Mouse (Mus musculus) liver, embryonic 15.5 days (tissue): ENCODE measurements at regions not wholly inside any gene's neighbourhood (a gene's known extent, or its start where the extent isn't known, plus 50 kb on each side); places are given as distances from the start of the nearest gene placed in this dataset.

Experiments used
- ATAC-seq: fragments of 200-750 bp; cut with Nextera tagmentation; 2 replicates; pipeline ENCODE4 v1.8.0; 2017; ENCODE audit warnings: moderate number of reproducible peaks, mild to moderate bottlenecking, moderate library complexity; ENCODE audit not compliant: insufficient read depth
- H3K27ac ChIP-seq: fragments of 300-500 bp; sonication (generic); replicated peaks from 2 replicates; pipeline ENCODE4 v1.5.1; 2015; ENCODE audit warnings: mild to moderate bottlenecking, inconsistent platforms
- H3K27me3 ChIP-seq: fragments of 300-500 bp; sonication (generic); 2 replicates; pipeline ENCODE4 v1.6.1; 2015; ENCODE audit warnings: mild to moderate bottlenecking, inconsistent platforms
- H3K36me3 ChIP-seq: fragments of 300-500 bp; sonication (generic); replicated peaks from 2 replicates; pipeline ENCODE4 v1.6.1; 2015; ENCODE audit warnings: moderate library complexity, mild to moderate bottlenecking, inconsistent platforms
- H3K4me1 ChIP-seq: fragments of 300-500 bp; sonication (generic); replicated peaks from 2 replicates; pipeline ENCODE4 v1.6.1; 2015; ENCODE audit warnings: inconsistent platforms
- H3K4me2 ChIP-seq: fragments of 300-500 bp; sonication (generic); 2 replicates; pipeline ENCODE4 v1.6.1; 2015; ENCODE audit warnings: moderate library complexity, mild to moderate bottlenecking, inconsistent platforms
- H3K4me3 ChIP-seq: fragments of 300-500 bp; sonication (generic); replicated peaks from 2 replicates; pipeline ENCODE4 v1.5.1; 2015; ENCODE audit warnings: mild to moderate bottlenecking, inconsistent platforms
- H3K9ac ChIP-seq: fragments of 300-500 bp; sonication (generic); 2 replicates; pipeline ENCODE4 v1.6.1; 2015; ENCODE audit warnings: moderate library complexity, mild to moderate bottlenecking, inconsistent platforms
- H3K9me3 ChIP-seq: fragments of 300-500 bp; sonication (generic); replicated peaks from 2 replicates; pipeline ENCODE4 v1.6.1; 2016; ENCODE audit warnings: inconsistent platforms
- WGBS: fragments of 180-500 bp; shearing (Covaris S2); methylation state at CpG from one replicate; pipeline ENCODE4 v1.1.7; 2015; ENCODE audit warnings: mixed read lengths; ENCODE audit not compliant: insufficient replicate concordance; 5-methylcytosine and 5-hydroxymethylcytosine counted together

DNA sequence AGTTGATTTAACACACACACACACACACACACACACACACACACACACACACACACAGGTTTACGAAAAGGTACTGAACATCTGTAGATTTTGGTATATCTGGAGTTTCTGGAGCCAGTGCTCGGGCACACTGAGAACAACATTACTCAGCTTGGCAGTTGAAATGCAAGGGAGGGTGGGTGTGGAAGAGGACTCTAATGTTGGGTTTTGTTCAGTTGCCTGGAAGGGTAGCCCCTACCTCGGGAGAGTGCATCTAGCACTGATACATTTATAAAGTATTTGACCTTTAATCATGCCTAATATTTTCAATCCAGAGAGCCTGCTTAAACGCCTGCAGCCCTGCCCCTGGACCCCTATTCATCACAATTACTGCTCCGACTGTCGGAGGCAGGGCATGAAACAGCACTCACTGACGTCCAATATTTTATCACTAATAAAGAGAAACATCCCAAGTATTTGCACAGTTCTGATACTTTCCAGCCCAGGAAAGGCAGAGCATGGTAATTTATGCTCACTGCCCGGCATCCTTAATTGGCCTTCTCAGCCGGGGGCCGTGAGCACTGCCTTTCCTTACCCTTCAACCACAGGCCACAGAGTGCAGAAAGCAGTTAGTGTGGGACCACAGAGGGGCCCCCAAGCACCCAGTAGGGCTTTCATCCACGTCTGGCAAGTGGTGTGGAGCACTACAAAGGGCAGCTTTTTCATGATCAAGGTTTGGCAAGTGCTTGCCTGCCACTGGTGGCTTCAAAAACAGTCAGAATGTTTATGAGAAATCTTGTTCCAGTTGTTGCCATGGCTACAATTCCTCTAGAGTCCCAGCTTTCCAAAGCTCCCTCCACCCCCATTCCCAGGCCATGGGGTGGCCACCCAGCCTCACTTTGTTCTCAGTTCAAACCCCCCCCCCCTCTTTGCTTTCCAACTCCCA is 76.3 kb upstream of the Pkdcc start:
- no peak for ATAC-seq
- no peak overlapping the region for H3K9ac ChIP-seq
- no peaks in the 10 kb centered on the region for H3K27me3 ChIP-seq
- no peak overlapping the region for H3K4me2 ChIP-seq
- no peak overlapping the region for H3K4me3 ChIP-seq
- no peaks in the 10 kb centered on the region for H3K9me3 ChIP-seq
- 52% methylated on average over 11 of the region's 11 CpGs for WGBS
- H3K27ac ChIP-seq = no peak overlapping the region
- H3K4me1 ChIP-seq = no peaks in the 10 kb centered on the region
- no peaks in the 10 kb centered on the region for H3K36me3 ChIP-seq

DNA sequence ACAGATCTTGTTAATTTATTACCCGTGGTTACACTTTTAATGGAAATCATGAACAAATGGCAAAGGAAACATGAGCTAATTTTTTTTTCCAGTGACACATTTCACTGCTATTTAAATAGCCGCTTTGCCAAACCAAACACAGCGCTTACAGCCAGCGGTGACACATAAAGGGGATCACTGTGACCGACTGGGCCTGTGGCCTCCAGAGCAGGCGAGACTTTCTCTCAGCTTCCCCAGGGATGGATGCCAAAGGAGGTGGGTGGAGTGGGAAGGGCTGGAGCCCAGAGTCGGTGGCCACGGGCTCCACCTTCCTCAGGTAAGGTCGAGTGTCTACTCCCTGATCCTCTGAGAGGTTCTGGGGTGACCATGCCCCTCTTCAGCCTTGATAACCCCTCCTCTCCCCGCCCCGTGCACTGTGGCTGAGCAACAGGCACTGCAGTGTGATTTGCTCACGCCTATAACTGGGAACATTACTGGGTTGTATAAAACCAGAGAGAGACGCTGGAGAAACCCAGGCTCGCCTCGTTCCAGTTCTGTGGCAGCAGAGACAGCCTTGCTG is 66.6 kb upstream of the Pkdcc start:
- no peak overlapping the region for H3K4me3 ChIP-seq
- H3K27me3 ChIP-seq = no peaks in the 10 kb centered on the region
- H3K36me3 ChIP-seq = no peaks in the 10 kb centered on the region
- H3K4me2 ChIP-seq = no peak overlapping the region
- H3K4me1 ChIP-seq = no peaks in the 10 kb centered on the region
- no peak overlapping the region for H3K27ac ChIP-seq
- H3K9me3 ChIP-seq = no peaks in the 10 kb centered on the region
- ATAC-seq = no peak
- H3K9ac ChIP-seq = no peak overlapping the region
- WGBS = 69% methylated on average over 15 of the region's 15 CpGs

DNA sequence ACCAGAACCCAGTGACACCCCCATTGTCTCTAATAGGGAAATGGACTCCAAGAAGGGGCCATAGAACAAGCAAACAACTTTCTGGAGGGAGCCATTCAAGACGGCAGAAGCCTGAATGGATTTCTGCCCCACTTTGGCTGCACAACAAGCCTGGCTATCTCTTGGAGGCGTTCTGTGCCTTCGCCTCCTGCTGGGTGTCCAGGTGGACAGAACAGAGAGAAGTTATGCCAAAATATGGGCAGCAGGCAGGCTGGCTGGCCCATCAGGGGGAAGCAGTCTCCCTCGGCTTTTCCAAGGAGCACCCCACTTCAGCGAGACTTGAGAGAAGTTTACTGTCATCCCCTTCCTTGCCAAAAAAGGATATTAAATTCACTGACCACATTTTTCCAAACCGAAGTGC is 65.8 kb upstream of the Pkdcc start:
- no peaks in the 10 kb centered on the region for H3K4me1 ChIP-seq
- H3K27me3 ChIP-seq = no peaks in the 10 kb centered on the region
- H3K27ac ChIP-seq = no peak overlapping the region
- H3K4me2 ChIP-seq = no peak overlapping the region
- no peak overlapping the region for H3K4me3 ChIP-seq
- ATAC-seq = no peak
- no peaks in the 10 kb centered on the region for H3K36me3 ChIP-seq
- no peaks in the 10 kb centered on the region for H3K9me3 ChIP-seq
- no peak overlapping the region for H3K9ac ChIP-seq
- 76% methylated on average over 6 of the region's 6 CpGs for WGBS

DNA sequence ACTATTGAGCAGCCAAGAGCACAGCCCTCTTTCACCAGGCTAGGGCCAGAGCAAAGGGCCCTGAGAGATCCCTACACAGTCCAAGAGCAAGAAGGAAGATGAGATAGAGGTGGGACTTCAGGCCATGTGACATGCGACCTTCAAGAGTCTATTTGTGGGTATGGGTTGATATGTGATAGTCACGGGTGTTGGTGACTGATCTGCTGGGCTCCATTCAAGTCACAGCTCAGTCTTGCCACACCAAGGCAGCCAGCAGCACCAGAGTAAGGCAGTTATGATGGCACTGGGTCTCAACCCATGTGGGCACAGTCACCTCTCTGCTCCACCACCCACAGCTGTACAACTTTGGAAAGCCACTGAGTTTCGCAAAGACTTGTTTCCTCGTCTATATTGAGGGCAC is 60.0 kb upstream of the Pkdcc start:
- no peak overlapping the region for H3K9ac ChIP-seq
- H3K36me3 ChIP-seq = no peaks in the 10 kb centered on the region
- 55% methylated on average over 4 of the region's 4 CpGs for WGBS
- no peak overlapping the region for H3K4me3 ChIP-seq
- no peak overlapping the region for H3K4me2 ChIP-seq
- H3K4me1 ChIP-seq = no peaks in the 10 kb centered on the region
- H3K27ac ChIP-seq = no peak overlapping the region
- no peak for ATAC-seq
- H3K27me3 ChIP-seq = no peaks in the 10 kb centered on the region
- H3K9me3 ChIP-seq = no peaks in the 10 kb centered on the region

DNA sequence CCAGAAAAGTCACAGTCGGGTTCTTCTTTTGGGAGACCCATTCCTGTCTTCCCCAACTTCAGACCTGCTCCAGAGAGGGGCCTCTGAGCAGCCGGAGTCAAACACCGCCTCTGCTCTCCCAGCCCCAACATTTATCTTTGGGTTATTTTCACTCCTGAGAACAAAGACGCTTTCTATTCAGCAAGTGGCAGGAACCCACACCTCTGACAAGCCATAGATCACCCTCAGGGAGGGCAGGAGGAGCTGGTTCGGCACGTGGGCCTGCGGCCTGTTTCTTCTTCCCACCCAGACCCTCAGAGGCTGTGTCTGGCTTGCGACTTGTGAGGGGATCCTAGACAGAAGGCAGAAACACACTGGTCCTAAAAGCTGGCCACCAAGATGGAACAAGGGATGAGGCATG is 58.4 kb upstream of the Pkdcc start:
- H3K4me1 ChIP-seq = no peaks in the 10 kb centered on the region
- WGBS = 50% methylated on average over 8 of the region's 8 CpGs
- H3K9ac ChIP-seq = no peak overlapping the region

DNA sequence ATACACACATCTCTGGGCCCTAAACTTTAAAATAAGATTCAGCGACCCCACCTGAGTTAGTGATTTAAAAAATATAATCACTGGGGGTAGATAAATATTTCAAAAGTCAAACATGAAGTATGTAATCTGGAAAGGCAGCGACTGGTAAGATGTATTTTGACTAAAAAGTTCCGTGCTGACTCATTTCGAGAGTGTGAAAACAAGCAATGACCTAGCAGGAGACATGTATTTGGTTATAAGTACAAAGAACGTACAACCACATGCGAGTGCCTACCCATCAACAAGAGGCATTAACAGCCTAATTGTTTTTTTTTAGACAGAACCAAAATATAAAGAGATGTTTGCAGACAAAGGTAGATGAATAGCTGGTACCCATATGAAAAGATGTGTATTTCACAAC is 57.0 kb upstream of the Pkdcc start:
- H3K4me3 ChIP-seq = no peak overlapping the region
- H3K4me1 ChIP-seq = no peaks in the 10 kb centered on the region
- no peak overlapping the region for H3K27ac ChIP-seq
- no peak overlapping the region for H3K9ac ChIP-seq
- no peak overlapping the region for H3K4me2 ChIP-seq
- H3K27me3 ChIP-seq = no peaks in the 10 kb centered on the region
- H3K9me3 ChIP-seq = no peaks in the 10 kb centered on the region
- H3K36me3 ChIP-seq = no peaks in the 10 kb centered on the region
- WGBS = 61% methylated on average over 6 of the region's 6 CpGs
- no peak for ATAC-seq

More for the DNA sequence above, 58.4 kb upstream of the Pkdcc start:
- Histone ChIP-seq H3K9me3 (no peaks in the 10 kb centered on the region), H3K4me3 (no peak overlapping the region), H3K36me3 (no peaks in the 10 kb centered on the region), H3K27ac (no peak overlapping the region), H3K4me2 (no peak overlapping the region), H3K27me3 (no peaks in the 10 kb centered on the region)
- no peak for ATAC-seq

DNA sequence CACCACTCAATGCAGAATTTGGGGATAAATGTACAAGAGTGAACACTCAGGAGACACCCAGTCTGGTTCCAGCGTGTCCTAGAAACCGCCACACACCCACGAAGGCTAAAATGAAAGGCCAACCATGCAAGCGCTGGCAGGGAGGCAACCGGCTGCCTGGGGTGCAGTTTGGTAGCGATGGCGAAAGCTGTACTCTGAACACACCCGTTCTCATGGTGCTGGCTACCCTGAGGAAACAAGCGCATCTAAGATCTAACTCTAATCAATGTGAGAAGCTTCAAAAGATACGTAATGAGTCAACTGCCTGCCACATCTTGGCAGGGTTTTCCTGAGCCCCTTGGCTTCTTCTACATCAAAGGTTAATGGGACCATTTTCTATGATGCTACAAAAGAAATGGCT is 56.4 kb upstream of the Pkdcc start:
- ATAC-seq = no peak
- H3K9me3 ChIP-seq = no peaks in the 10 kb centered on the region

DNA sequence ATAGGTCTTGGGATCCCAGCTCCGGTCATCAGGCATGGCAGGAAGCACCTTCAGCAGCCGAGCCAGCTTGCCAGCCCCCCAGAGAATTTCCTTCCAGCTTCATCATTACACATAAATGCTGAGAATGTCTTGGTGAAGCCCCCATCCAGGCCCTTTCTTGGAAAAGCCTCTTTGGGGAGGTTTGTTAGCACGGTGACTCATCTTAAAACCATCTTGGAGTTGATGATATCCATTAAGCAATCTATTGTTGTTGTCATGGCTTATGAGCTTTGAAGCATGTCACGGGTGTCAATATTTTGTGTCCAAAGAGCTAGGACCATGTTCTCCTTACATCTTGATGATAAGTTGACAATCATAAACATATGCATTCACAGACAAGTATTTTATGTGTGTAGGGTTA is 55.5 kb upstream of the Pkdcc start:
- no peak overlapping the region for H3K9ac ChIP-seq
- no peak overlapping the region for H3K27ac ChIP-seq
- WGBS = 58% methylated on average over 4 of the region's 4 CpGs

More for the DNA sequence above, 56.4 kb upstream of the Pkdcc start:
- Histone ChIP-seq H3K36me3 (no peaks in the 10 kb centered on the region), H3K27ac (no peak overlapping the region), H3K4me3 (no peak overlapping the region), H3K4me2 (no peak overlapping the region), H3K27me3 (no peaks in the 10 kb centered on the region), H3K9ac (no peak overlapping the region), H3K4me1 (no peaks in the 10 kb centered on the region)
- 67% methylated on average over 10 of the region's 10 CpGs for WGBS

DNA sequence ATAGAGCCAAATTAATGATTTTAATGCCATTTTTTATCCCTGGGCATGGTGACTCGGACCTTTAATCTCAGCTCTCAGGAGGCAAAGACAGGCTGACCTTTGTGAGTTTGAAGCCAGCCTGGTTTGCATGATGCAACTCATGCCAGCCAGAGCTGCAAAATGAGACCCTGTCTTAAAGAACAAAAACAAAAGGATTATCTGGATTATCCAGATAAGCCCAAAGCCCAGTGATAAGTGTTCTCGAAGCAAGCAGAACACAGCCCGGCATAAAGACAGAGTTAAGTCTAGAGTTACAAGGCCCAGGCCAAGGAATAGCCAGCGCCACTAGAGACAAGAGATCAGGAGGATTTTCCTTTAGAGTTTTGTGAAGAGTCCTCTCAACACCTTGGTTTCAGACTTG is 54.8 kb upstream of the Pkdcc start:
- H3K9me3 ChIP-seq = no peaks in the 10 kb centered on the region
- no peak for ATAC-seq
- no peaks in the 10 kb centered on the region for H3K36me3 ChIP-seq
- WGBS = 59% methylated on average over 4 of the region's 4 CpGs
- H3K4me3 ChIP-seq = no peak overlapping the region
- H3K27ac ChIP-seq = no peak overlapping the region
- H3K27me3 ChIP-seq = no peaks in the 10 kb centered on the region
- no peaks in the 10 kb centered on the region for H3K4me1 ChIP-seq
- H3K9ac ChIP-seq = no peak overlapping the region
- no peak overlapping the region for H3K4me2 ChIP-seq

More for the DNA sequence above, 55.5 kb upstream of the Pkdcc start:
- H3K4me3 ChIP-seq = no peak overlapping the region
- H3K27me3 ChIP-seq = no peaks in the 10 kb centered on the region
- H3K9me3 ChIP-seq = no peaks in the 10 kb centered on the region
- H3K4me1 ChIP-seq = no peaks in the 10 kb centered on the region
- H3K4me2 ChIP-seq = no peak overlapping the region
- H3K36me3 ChIP-seq = no peaks in the 10 kb centered on the region
- ATAC-seq = no peak

DNA sequence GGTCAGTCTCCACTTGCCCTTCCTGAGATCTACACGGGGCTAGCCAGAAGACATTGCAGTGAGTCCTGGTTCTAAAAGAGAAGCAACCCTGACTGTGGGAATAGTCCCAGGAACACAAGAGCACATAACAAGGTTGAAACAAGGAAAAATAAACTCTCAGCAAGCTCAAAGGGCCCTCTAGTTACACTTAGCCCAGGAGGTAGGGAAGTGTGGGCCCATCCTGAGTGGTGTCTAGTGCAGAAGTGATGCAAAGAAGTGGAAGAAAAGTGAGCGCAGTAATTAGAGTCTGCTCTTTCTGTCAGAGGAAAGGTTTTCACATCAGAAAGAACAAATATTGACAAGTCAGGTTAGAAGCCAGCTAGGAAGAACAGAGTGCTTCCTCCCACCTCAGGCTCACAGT is 53.4 kb upstream of the Pkdcc start:
- H3K4me1 ChIP-seq = no peaks in the 10 kb centered on the region
- 52% methylated on average over 2 of the region's 2 CpGs for WGBS
- no peaks in the 10 kb centered on the region for H3K36me3 ChIP-seq
- H3K9ac ChIP-seq = no peak overlapping the region
- no peak overlapping the region for H3K27ac ChIP-seq
- no peak overlapping the region for H3K4me2 ChIP-seq
- no peak for ATAC-seq
- no peak overlapping the region for H3K4me3 ChIP-seq
- H3K27me3 ChIP-seq = no peaks in the 10 kb centered on the region
- H3K9me3 ChIP-seq = no peaks in the 10 kb centered on the region

DNA sequence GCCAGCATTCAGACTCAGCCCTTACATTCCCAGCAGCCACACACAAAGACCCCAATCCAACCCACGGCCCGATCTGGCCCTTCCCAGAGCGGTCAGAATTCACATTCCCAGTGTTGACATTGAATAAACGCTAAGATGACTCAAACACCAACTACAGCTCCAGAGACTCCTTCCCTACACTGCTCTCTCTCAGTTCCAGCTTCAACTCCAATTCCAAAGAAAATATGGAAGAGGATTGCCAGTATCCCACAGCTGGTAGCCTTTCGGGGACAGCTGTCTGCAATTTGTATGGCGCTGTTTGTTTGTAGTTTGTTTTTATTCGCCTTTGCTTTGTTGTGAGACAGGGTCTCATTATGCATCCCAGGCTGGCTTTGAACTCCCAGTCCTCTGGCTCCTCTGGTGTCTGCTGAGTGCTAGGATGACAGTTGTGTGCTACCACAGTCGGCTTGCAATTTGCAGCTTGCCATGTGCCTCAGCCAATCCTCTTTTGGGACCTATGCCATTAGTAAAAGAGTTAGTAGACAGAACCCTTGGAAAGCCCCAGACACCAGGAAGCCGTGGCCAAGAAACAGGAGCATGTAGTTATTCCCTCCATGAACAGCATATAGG is 51.0 kb upstream of the Pkdcc start:
- Histone ChIP-seq H3K36me3 (no peaks in the 10 kb centered on the region), H3K9ac (no peak overlapping the region), H3K4me1 (no peaks in the 10 kb centered on the region), H3K4me2 (no peak overlapping the region), H3K9me3 (no peaks in the 10 kb centered on the region), H3K4me3 (no peak overlapping the region), H3K27ac (no peak overlapping the region), H3K27me3 (no peaks in the 10 kb centered on the region)
- ATAC-seq = no peak
- 54% methylated on average over 9 of the region's 9 CpGs for WGBS
